Mouse (Mus musculus) 3T3-L1 (cell line): ENCODE measurements around the gene Gm7030.
A peak's percentile ranks its signal among the peaks of the same experiment; 100 is the strongest.
"Not testable (repeated sequence)": the region's sequence is repeated elsewhere in the genome, so short reads cannot be mapped to it uniquely, and the experiment has no call there.

Source experiments
- DNase-seq: peaks from one replicate; pipeline ENCODE4 v3.0.0-alpha.2; 2015; ENCODE audit warnings: low read depth, low spot score

The Gm7030 gene

GRCm38 (mm10) chr17:36082519-36083232 lies 46.5 kb downstream of the Gm7030 start:
- DNase-seq, result not testable (repeated sequence)

GRCm38 (mm10) chr17:36081901-36082300 lies 47.3 kb downstream of the Gm7030 start:
- DNase-seq, result not testable (repeated sequence)

- peak; percentile 98 for DNase-seq
Measured at GRCm38 (mm10) chr17:36060829-36061228, 68.4 kb downstream of the Gm7030 start.
